Mouse (Mus musculus) intestine, embryonic 14.5 days (tissue): ENCODE measurements around the gene Dmap1. TPM values are rescaled to one million over a fixed set of nuclear protein-coding genes. Genes with fewer than 3 reads are reported as not detected.

Experiments
- ATAC-seq: fragments of 200-750 bp; cut with Nextera tagmentation; replicated peaks from 2 replicates; pipeline ENCODE4 v1.8.0; 2017; ENCODE audit warnings: low read depth, moderate number of reproducible peaks, moderate TSS enrichment, moderate library complexity; ENCODE audit not compliant: low FRiP score, low TSS enrichment
- DNase-seq: peaks from one replicate; pipeline ENCODE4 v3.0.0-alpha.2; 2018; ENCODE audit warnings: low spot score
- H3K27ac ChIP-seq: fragments of 300-500 bp; sonication (generic); 2 replicates; pipeline ENCODE4 v1.5.1; 2014; ENCODE audit warnings: low read depth, mild to moderate bottlenecking, control low read depth
- H3K27me3 ChIP-seq: fragments of 300-500 bp; sonication (generic); replicated peaks from 2 replicates; pipeline ENCODE4 v1.6.1; 2014; ENCODE audit warnings: low read length, control low read depth; ENCODE audit not compliant: control insufficient read depth, insufficient read depth
- H3K36me3 ChIP-seq: fragments of 300-500 bp; sonication (generic); 2 replicates; pipeline ENCODE4 v1.6.1; 2014; ENCODE audit warnings: low read length, control low read depth; ENCODE audit not compliant: control insufficient read depth, insufficient read depth
- H3K4me1 ChIP-seq: fragments of 300-500 bp; sonication (generic); replicated peaks from 2 replicates; pipeline ENCODE4 v1.6.1; 2014; ENCODE audit warnings: low read length, control low read depth, mixed read lengths; ENCODE audit not compliant: control insufficient read depth, insufficient read depth
- H3K4me2 ChIP-seq: fragments of 300-500 bp; sonication (generic); 2 replicates; pipeline ENCODE4 v1.6.1; 2014; ENCODE audit warnings: low read length
- H3K4me3 ChIP-seq: fragments of 300-500 bp; sonication (generic); 2 replicates; pipeline ENCODE4 v1.5.1; 2014; ENCODE audit warnings: low read depth, low read length, control low read depth, mixed read lengths
- H3K9ac ChIP-seq: fragments of 300-500 bp; sonication (generic); 2 replicates; pipeline ENCODE4 v1.6.1; 2014; ENCODE audit warnings: mild to moderate bottlenecking, low read length
- H3K9me3 ChIP-seq: fragments of 300-500 bp; sonication (generic); 2 replicates; pipeline ENCODE4 v1.6.1; 2016; ENCODE audit warnings: low read length, control low read depth; ENCODE audit not compliant: control insufficient read depth
- WGBS: fragments of 180-500 bp; shearing (Covaris S2); extraction: QIAGEN DNeasy Blood & Tissue Kit; methylation state at CpG from one replicate; pipeline ENCODE4 v1.1.7; 2014; 5-methylcytosine and 5-hydroxymethylcytosine counted together
- polyA plus RNA-seq: library from polyadenylated mRNA; unstranded; fragments of >200 nt; fragmentation: Nextera tagmentation; extraction: Ambion mirVana; gene quantifications from 2 replicates; pipeline ENCODE4 v1.2.1, GENCODE M21; 2014

Dmap1 gene
- 58.7 and 67.4 TPM in 2 replicates for polyA plus RNA-seq

- Histone ChIP-seq H3K27me3 (no peaks in the 10 kb centered on the region), H3K4me2 (peak within 1 kb of the TSS; percentile 94), H3K9me3 (no peaks in the 10 kb centered on the region), H3K9ac (peak within 1 kb of the TSS; percentile 81), H3K27ac (peak within 1 kb of the TSS; percentile 43; the same call in 1 of the 2 replicates), H3K4me3 (peak within 1 kb of the TSS; percentile 89), H3K36me3 (peaks cover 38% of the 10 kb centered on the region), H3K4me1 (peaks cover 7% of the 10 kb centered on the region)
- DNase-seq: peak; percentile 98
- peak; percentile 87 for ATAC-seq
- under 1% methylated on average over 33 of the region's 33 CpGs for WGBS
Observed at GRCm38 (mm10) chr4:117681931-117682461, at the start of gene Dmap1. Gene Dmap1, minus strand, starts transcription at chr4:117682273.

- H3K27me3 ChIP-seq: no peaks in the 10 kb centered on the region
- H3K27ac ChIP-seq: no peak within 1 kb of the TSS
- no peaks in the 10 kb centered on the region for H3K4me1 ChIP-seq
- WGBS: 86% methylated on average over 1 of the region's 1 CpGs
- no peak within 1 kb of the TSS for H3K9ac ChIP-seq
- ATAC-seq: no peak
- no peak within 1 kb of the TSS for H3K4me3 ChIP-seq
- H3K9me3 ChIP-seq: no peaks in the 10 kb centered on the region
- H3K4me2 ChIP-seq: no peak within 1 kb of the TSS
- no peak for DNase-seq
- no peaks in the 10 kb centered on the region for H3K36me3 ChIP-seq
Observed at GRCm38 (mm10) chr4:117724112-117724511, 42.0 kb upstream of the Dmap1 start, which contains the start of gene Gm12845. Gene Gm12845, plus strand, starts transcription at chr4:117724412.

- Histone ChIP-seq H3K4me3 (no peak overlapping the region), H3K27me3 (no peaks in the 10 kb centered on the region), H3K4me1 (no peaks in the 10 kb centered on the region), H3K4me2 (no peak overlapping the region), H3K36me3 (no peaks in the 10 kb centered on the region), H3K9ac (no peak overlapping the region), H3K9me3 (no peaks in the 10 kb centered on the region), H3K27ac (no peak overlapping the region)
- DNase-seq (no peak), ATAC-seq (no peak)
- 62% methylated on average over 6 of the region's 6 CpGs for WGBS
Observed at GRCm38 (mm10) chr4:117713303-117714098, 31.4 kb upstream of the Dmap1 start.

- H3K27ac ChIP-seq: no peak overlapping the region
- no peak overlapping the region for H3K9ac ChIP-seq
- no peaks in the 10 kb centered on the region for H3K27me3 ChIP-seq
- H3K4me3 ChIP-seq: no peak overlapping the region
- no peaks in the 10 kb centered on the region for H3K9me3 ChIP-seq
- no peaks in the 10 kb centered on the region for H3K36me3 ChIP-seq
- no peak for ATAC-seq
- no peak overlapping the region for H3K4me2 ChIP-seq
- 82% methylated on average over 3 of the region's 3 CpGs for WGBS
- no peak for DNase-seq
- H3K4me1 ChIP-seq: no peaks in the 10 kb centered on the region
Observed at GRCm38 (mm10) chr4:117712314-117712713, 30.2 kb upstream of the Dmap1 start.

GRCm38 (mm10) chr4:117708780-117709550 lies 26.9 kb upstream of the Dmap1 start:
- no peak overlapping the region for H3K4me3 ChIP-seq
- no peaks in the 10 kb centered on the region for H3K9me3 ChIP-seq
- DNase-seq (no peak), ATAC-seq (peak; percentile 65; the same call in 1 of the 2 replicates)
- no peak overlapping the region for H3K9ac ChIP-seq
- no peak overlapping the region for H3K4me2 ChIP-seq
- no peaks in the 10 kb centered on the region for H3K36me3 ChIP-seq
- H3K27ac ChIP-seq: no peak overlapping the region
- H3K27me3 ChIP-seq: no peaks in the 10 kb centered on the region
- no peaks in the 10 kb centered on the region for H3K4me1 ChIP-seq
- WGBS: 54% methylated on average over 3 of the region's 3 CpGs

GRCm38 (mm10) chr4:117705361-117705760 lies 23.3 kb upstream of the Dmap1 start:
- no peak overlapping the region for H3K4me3 ChIP-seq
- no peaks in the 10 kb centered on the region for H3K4me1 ChIP-seq
- no peak overlapping the region for H3K27ac ChIP-seq
- DNase-seq: peak; percentile 91
- no peaks in the 10 kb centered on the region for H3K36me3 ChIP-seq
- WGBS: 6% methylated on average over 7 of the region's 7 CpGs
- H3K9me3 ChIP-seq: no peaks in the 10 kb centered on the region
- H3K4me2 ChIP-seq: no peak overlapping the region
- H3K27me3 ChIP-seq: no peaks in the 10 kb centered on the region
- H3K9ac ChIP-seq: no peak overlapping the region
- ATAC-seq: no peak

- H3K27ac ChIP-seq: no peak overlapping the region
- H3K36me3 ChIP-seq: no peaks in the 10 kb centered on the region
- no peak for DNase-seq
- WGBS: 80% methylated on average over 4 of the region's 4 CpGs
- no peaks in the 10 kb centered on the region for H3K9me3 ChIP-seq
- no peak overlapping the region for H3K9ac ChIP-seq
- no peak overlapping the region for H3K4me2 ChIP-seq
- H3K27me3 ChIP-seq: no peaks in the 10 kb centered on the region
- peaks cover 4% of the 10 kb centered on the region for H3K4me1 ChIP-seq
- no peak overlapping the region for H3K4me3 ChIP-seq
- ATAC-seq: no peak
Observed at GRCm38 (mm10) chr4:117686354-117686753, 4.3 kb upstream of the Dmap1 start.

GRCm38 (mm10) chr4:117683048-117683768 lies 1.1 kb upstream of the Dmap1 start:
- Histone ChIP-seq H3K9me3 (no peaks in the 10 kb centered on the region), H3K27ac (no peak overlapping the region), H3K4me1 (peaks cover 7% of the 10 kb centered on the region), H3K4me2 (peak overlapping the region; percentile 94), H3K36me3 (peaks cover 27% of the 10 kb centered on the region), H3K9ac (no peak overlapping the region), H3K27me3 (no peaks in the 10 kb centered on the region), H3K4me3 (no peak overlapping the region)
- DNase-seq: no peak
- WGBS: 64% methylated on average over 6 of the region's 6 CpGs
- ATAC-seq: no peak
